Mouse (Mus musculus) cortical plate, adult 2 months (tissue): ENCODE data around the gene Coq7. TPM values are rescaled to one million over a fixed set of nuclear protein-coding genes. Genes with fewer than 3 reads are reported as not detected.

ENCODE experiments used
- H3K27ac ChIP-seq: fragments of 200-500 bp; 2 replicates; pipeline ENCODE4 v1.5.1; 2012; ENCODE audit warnings: low read length, control low read depth, inconsistent platforms; ENCODE audit not compliant: insufficient read depth
- H3K4me1 ChIP-seq: fragments of 200-500 bp; 2 replicates; pipeline ENCODE4 v1.6.1; 2011; ENCODE audit warnings: low read length; ENCODE audit not compliant: control insufficient read depth, insufficient read depth
- H3K4me3 ChIP-seq: fragments of 200-500 bp; 2 replicates; pipeline ENCODE4 v1.5.1; 2011; ENCODE audit warnings: mild to moderate bottlenecking, low read length, control low read depth; ENCODE audit not compliant: insufficient read depth
- CTCF ChIP-seq: fragments of 200-500 bp; IDR thresholded peaks from 2 replicates; pipeline ENCODE4 v1.5.1; 2011; ENCODE audit warnings: mild to moderate bottlenecking, control low read depth, low read length; ENCODE audit not compliant: insufficient read depth; ENCODE audit errors: extremely low read depth
- POLR2A ChIP-seq: fragments of 200-500 bp; IDR thresholded peaks from 2 replicates; pipeline ENCODE4 v1.6.1; 2011; ENCODE audit warnings: mild to moderate bottlenecking, low read length, control low read depth; ENCODE audit not compliant: insufficient read depth; ENCODE audit errors: extremely low read depth
- polyA plus RNA-seq: library from polyadenylated mRNA; depleted of rRNA; stranded (reverse); fragments of >200 nt; gene quantifications from 2 replicates; pipeline ENCODE4 v1.2.3, GENCODE M21; 2012

The Coq7 gene
- polyA plus RNA-seq, 1 experiment = 54.5 TPM

- Histone ChIP-seq H3K27ac (no peak overlapping the region), H3K4me3 (no peak overlapping the region), H3K4me1 (no peaks in the 10 kb centered on the region)
- TF ChIP-seq CTCF (no peak), POLR2A (no peak)
Observed at GRCm38 (mm10) chr7:118502333-118502732, 30.8 kb downstream of the Coq7 start.

GRCm38 (mm10) chr7:118499784-118500435, 33.2 kb downstream of the Coq7 start:
- H3K4me3 ChIP-seq = no peak overlapping the region
- no peaks in the 10 kb centered on the region for H3K4me1 ChIP-seq
- no peak overlapping the region for H3K27ac ChIP-seq
- TF ChIP-seq CTCF (no peak), POLR2A (no peak)

GRCm38 (mm10) chr7:118498984-118499783, 34.0 kb downstream of the Coq7 start:
- Histone ChIP-seq H3K27ac (no peak overlapping the region), H3K4me1 (no peaks in the 10 kb centered on the region), H3K4me3 (no peak overlapping the region)
- no peak for TF ChIP-seq CTCF
- no peak for TF ChIP-seq POLR2A

GRCm38 (mm10) chr7:118494892-118495579, 38.1 kb downstream of the Coq7 start:
- Histone ChIP-seq H3K27ac (no peak overlapping the region), H3K4me3 (no peak overlapping the region), H3K4me1 (no peaks in the 10 kb centered on the region)
- no peak for TF ChIP-seq CTCF
- no peak for TF ChIP-seq POLR2A

GRCm38 (mm10) chr7:118493892-118494291, 39.3 kb downstream of the Coq7 start:
- Histone ChIP-seq H3K4me1 (no peaks in the 10 kb centered on the region), H3K4me3 (no peak overlapping the region), H3K27ac (no peak overlapping the region)
- no peak for TF ChIP-seq POLR2A
- no peak for TF ChIP-seq CTCF

- H3K27ac ChIP-seq = peak within 1 kb of the TSS; percentile 80
- TF ChIP-seq CTCF (no peak), POLR2A (no peak)
- H3K4me1 ChIP-seq = no peaks in the 10 kb centered on the region
- H3K4me3 ChIP-seq = peak within 1 kb of the TSS; percentile 26
Observed at GRCm38 (mm10) chr7:118491431-118492147, 41.6 kb downstream of the Coq7 start, which contains the start of gene Itpripl2. TSS of gene Itpripl2 (minus strand) at chr7:118491975.

- TF ChIP-seq CTCF (no peak), POLR2A (no peak)
- Histone ChIP-seq H3K4me1 (no peaks in the 10 kb centered on the region), H3K4me3 (peak overlapping the region; percentile 26), H3K27ac (peak overlapping the region; percentile 80)
Observed at GRCm38 (mm10) chr7:118490666-118491430, 42.3 kb downstream of the Coq7 start.

GRCm38 (mm10) chr7:118489706-118490665, 43.2 kb downstream of the Coq7 start:
- Histone ChIP-seq H3K27ac (no peak overlapping the region), H3K4me3 (no peak overlapping the region), H3K4me1 (no peaks in the 10 kb centered on the region)
- TF ChIP-seq CTCF (no peak), POLR2A (no peak)

GRCm38 (mm10) chr7:118488060-118488664, 45.0 kb downstream of the Coq7 start:
- Histone ChIP-seq H3K4me1 (no peaks in the 10 kb centered on the region), H3K27ac (no peak overlapping the region), H3K4me3 (no peak overlapping the region)
- no peak for TF ChIP-seq CTCF
- no peak for TF ChIP-seq POLR2A
